Mouse (Mus musculus): ENCODE results near the gene Zfp148. TPM values are rescaled to one million over a fixed set of nuclear protein-coding genes. Genes with fewer than 3 reads are reported as not detected.
"Not testable (repeated sequence)": the region's sequence is repeated elsewhere in the genome, so short reads cannot be mapped to it uniquely, and the experiment has no call there.

Gene Zfp148
- polyA plus RNA-seq, 1 experiment from 2014 or later: 59.0 TPM

DNA sequence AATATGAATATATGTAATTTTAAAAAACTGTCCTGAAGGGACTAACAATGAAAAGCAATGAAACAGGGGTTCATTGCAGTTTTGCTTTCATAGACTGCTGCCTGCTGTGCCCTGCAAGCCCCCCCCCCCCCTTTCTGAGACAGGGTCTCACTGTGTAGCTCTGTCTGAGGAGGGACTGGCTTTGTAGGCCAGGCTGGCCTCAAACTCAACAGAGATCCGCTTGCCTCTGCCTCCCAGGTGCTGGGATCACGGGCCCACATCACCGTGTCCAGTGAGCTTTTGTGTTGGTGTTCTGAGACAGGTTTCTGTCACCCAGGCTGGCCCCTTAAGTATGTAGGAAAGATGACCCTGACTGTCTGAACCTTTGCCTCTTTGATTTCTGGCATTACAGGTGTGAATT is 2.9 kb downstream of the Zfp148 start:
- Histone ChIP-seq H3K9ac (no peak overlapping the region), H3K4me3 (no peak overlapping the region), H3K4me2 (replicated peaks) (no peak overlapping the region), H3K27me3 (no peaks in the 10 kb centered on the region), H3K4me1 (peaks cover 16% of the 10 kb centered on the region), H3K9me3 (replicated peaks) (no peaks in the 10 kb centered on the region), H3K36me3 (no peaks in the 10 kb centered on the region), H3K27ac (no peak overlapping the region)
- no peak for ATAC-seq (ENCODE audit: low FRiP score)
- WGBS: 92% methylated on average over 3 of the region's 3 CpGs

- WGBS: 86% methylated on average over 2 of the region's 2 CpGs
- not testable (repeated sequence) for ATAC-seq (ENCODE audit: low FRiP score); H3K9ac ChIP-seq; H3K36me3 ChIP-seq; H3K4me2 ChIP-seq (replicated peaks); H3K27me3 ChIP-seq; H3K9me3 ChIP-seq (replicated peaks); H3K4me3 ChIP-seq; H3K27ac ChIP-seq
- H3K4me1 ChIP-seq: peaks cover 16% of the 10 kb centered on the region
Measured at GRCm38 (mm10) chr16:33384057-33384456, 3.4 kb downstream of the Zfp148 start.

GRCm38 (mm10) chr16:33387013-33387412 is 6.4 kb downstream of the Zfp148 start:
- WGBS: 91% methylated on average over 2 of the region's 2 CpGs
- Histone ChIP-seq H3K9ac (no peak overlapping the region), H3K36me3 (no peaks in the 10 kb centered on the region), H3K4me1 (peaks cover 9% of the 10 kb centered on the region), H3K27me3 (no peaks in the 10 kb centered on the region), H3K9me3 (replicated peaks) (no peaks in the 10 kb centered on the region), H3K27ac (no peak overlapping the region), H3K4me3 (no peak overlapping the region), H3K4me2 (replicated peaks) (no peak overlapping the region)
- no peak for ATAC-seq (ENCODE audit: low FRiP score)

DNA sequence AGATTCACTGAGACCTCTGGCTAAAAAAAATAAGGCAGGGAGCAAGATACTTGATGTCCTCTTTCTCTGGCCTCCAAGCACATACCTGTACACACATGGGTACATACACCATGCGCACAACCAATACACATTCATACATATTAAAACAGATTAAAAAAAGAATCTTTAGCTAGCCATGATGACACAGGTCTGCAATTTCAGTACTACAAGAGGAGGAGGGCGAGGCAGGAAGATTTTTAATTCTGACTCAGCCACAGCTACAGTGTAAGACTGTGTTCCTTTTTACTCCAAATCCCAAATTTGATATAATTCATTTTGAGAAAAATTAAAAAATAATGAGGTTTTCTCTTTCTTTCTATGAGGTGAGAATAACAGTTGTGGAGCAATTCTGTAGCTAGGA is 6.8 kb downstream of the Zfp148 start:
- no peak for ATAC-seq (ENCODE audit: low FRiP score)
- Histone ChIP-seq H3K9ac (no peak overlapping the region), H3K4me2 (replicated peaks) (no peak overlapping the region), H3K36me3 (no peaks in the 10 kb centered on the region), H3K4me1 (peaks cover 6% of the 10 kb centered on the region), H3K9me3 (replicated peaks) (no peaks in the 10 kb centered on the region), H3K27ac (no peak overlapping the region), H3K4me3 (no peak overlapping the region), H3K27me3 (no peaks in the 10 kb centered on the region)
- WGBS: 91% methylated on average over 2 of the region's 2 CpGs

GRCm38 (mm10) chr16:33399913-33400782 is 19.5 kb downstream of the Zfp148 start:
- peak overlapping the region; percentile 81 for H3K4me2 ChIP-seq (replicated peaks)
- H3K27ac ChIP-seq: peak overlapping the region; percentile 44; the same call in 1 of the 2 replicates
- H3K9me3 ChIP-seq (replicated peaks): no peaks in the 10 kb centered on the region
- peaks cover 10% of the 10 kb centered on the region for H3K4me1 ChIP-seq
- H3K9ac ChIP-seq: peak overlapping the region; percentile 61
- WGBS: 2% methylated on average over 28 of the region's 28 CpGs
- H3K27me3 ChIP-seq: no peaks in the 10 kb centered on the region
- H3K36me3 ChIP-seq: no peaks in the 10 kb centered on the region
- peak overlapping the region; percentile 39 for H3K4me3 ChIP-seq
- ATAC-seq (ENCODE audit: low FRiP score): peak; percentile 73

DNA sequence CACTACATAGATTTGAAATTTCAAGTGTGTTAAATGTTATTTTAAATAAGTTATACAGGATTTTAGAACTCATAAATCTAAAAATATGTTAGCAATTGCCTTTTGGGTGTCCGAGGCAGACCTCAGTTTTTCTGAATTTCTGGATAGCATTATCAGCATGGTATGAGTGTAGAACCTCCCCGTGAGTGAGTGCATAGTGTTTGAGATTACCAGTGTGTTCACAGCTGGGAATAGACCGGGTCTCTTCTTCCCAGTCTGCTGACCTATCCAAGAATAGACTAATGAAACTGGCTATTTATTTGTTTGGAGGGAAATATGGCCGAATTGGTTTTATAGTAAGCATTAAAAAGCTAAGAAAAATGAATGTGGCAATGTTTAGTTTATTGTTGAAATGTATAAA is 20.3 kb downstream of the Zfp148 start:
- Histone ChIP-seq H3K27me3 (no peaks in the 10 kb centered on the region), H3K36me3 (no peaks in the 10 kb centered on the region), H3K4me1 (peaks cover 10% of the 10 kb centered on the region), H3K4me2 (replicated peaks) (no peak overlapping the region), H3K9ac (no peak overlapping the region), H3K9me3 (replicated peaks) (no peaks in the 10 kb centered on the region), H3K4me3 (no peak overlapping the region), H3K27ac (no peak overlapping the region)
- ATAC-seq (ENCODE audit: low FRiP score): no peak
- WGBS: 76% methylated on average over 4 of the region's 4 CpGs

- Histone ChIP-seq H3K27ac (no peak overlapping the region), H3K4me2 (replicated peaks) (no peak overlapping the region), H3K4me1 (peaks cover 10% of the 10 kb centered on the region), H3K9ac (no peak overlapping the region), H3K36me3 (no peaks in the 10 kb centered on the region), H3K9me3 (replicated peaks) (no peaks in the 10 kb centered on the region), H3K27me3 (no peaks in the 10 kb centered on the region), H3K4me3 (no peak overlapping the region)
- no peak for ATAC-seq (ENCODE audit: low FRiP score)
- WGBS: 89% methylated on average over 2 of the region's 2 CpGs
Measured at GRCm38 (mm10) chr16:33403258-33403657, 22.6 kb downstream of the Zfp148 start.

GRCm38 (mm10) chr16:33404055-33404454 is 23.4 kb downstream of the Zfp148 start:
- WGBS: 86% methylated on average over 3 of the region's 3 CpGs
- no peaks in the 10 kb centered on the region for H3K36me3 ChIP-seq
- no peak overlapping the region for H3K4me2 ChIP-seq (replicated peaks)
- no peak overlapping the region for H3K9ac ChIP-seq
- ATAC-seq (ENCODE audit: low FRiP score): no peak
- H3K4me3 ChIP-seq: no peak overlapping the region
- H3K27me3 ChIP-seq: no peaks in the 10 kb centered on the region
- H3K4me1 ChIP-seq: peaks cover 10% of the 10 kb centered on the region
- H3K9me3 ChIP-seq (replicated peaks): no peaks in the 10 kb centered on the region
- no peak overlapping the region for H3K27ac ChIP-seq

- Histone ChIP-seq H3K4me1 (peaks cover 3% of the 10 kb centered on the region), H3K4me2 (replicated peaks) (no peak overlapping the region), H3K9ac (no peak overlapping the region), H3K9me3 (replicated peaks) (no peaks in the 10 kb centered on the region), H3K4me3 (no peak overlapping the region), H3K27me3 (no peaks in the 10 kb centered on the region), H3K36me3 (no peaks in the 10 kb centered on the region), H3K27ac (no peak overlapping the region)
- ATAC-seq (ENCODE audit: low FRiP score): no peak
- 81% methylated on average over 4 of the region's 4 CpGs for WGBS
Measured at GRCm38 (mm10) chr16:33405487-33405886, 24.9 kb downstream of the Zfp148 start.

DNA sequence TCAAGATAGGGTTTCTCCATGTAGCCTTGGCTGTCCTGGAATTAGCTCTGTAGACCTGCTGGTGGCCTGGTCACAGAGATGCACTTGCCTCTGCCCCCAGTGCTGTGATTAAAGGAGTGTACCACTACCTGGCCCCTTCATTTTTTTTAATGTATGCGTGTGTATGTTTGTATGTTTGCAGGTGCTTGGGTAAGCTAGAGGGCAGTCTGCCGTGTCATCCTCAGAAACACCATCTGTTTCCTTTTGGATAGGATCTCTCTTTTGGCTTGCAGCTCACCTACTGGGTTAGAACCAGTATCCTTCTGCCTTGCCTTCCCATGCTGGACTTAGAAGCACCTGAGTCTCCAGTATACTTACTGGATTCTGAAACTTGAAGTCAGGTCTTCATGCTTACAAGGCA is 29.5 kb downstream of the Zfp148 start:
- no peak overlapping the region for H3K4me2 ChIP-seq (replicated peaks)
- WGBS: 84% methylated on average over 2 of the region's 2 CpGs
- H3K9ac ChIP-seq: no peak overlapping the region
- no peaks in the 10 kb centered on the region for H3K27me3 ChIP-seq
- no peak for ATAC-seq (ENCODE audit: low FRiP score)
- no peaks in the 10 kb centered on the region for H3K36me3 ChIP-seq
- H3K4me1 ChIP-seq: peaks cover 11% of the 10 kb centered on the region
- H3K9me3 ChIP-seq (replicated peaks): no peaks in the 10 kb centered on the region
- no peak overlapping the region for H3K27ac ChIP-seq
- no peak overlapping the region for H3K4me3 ChIP-seq

DNA sequence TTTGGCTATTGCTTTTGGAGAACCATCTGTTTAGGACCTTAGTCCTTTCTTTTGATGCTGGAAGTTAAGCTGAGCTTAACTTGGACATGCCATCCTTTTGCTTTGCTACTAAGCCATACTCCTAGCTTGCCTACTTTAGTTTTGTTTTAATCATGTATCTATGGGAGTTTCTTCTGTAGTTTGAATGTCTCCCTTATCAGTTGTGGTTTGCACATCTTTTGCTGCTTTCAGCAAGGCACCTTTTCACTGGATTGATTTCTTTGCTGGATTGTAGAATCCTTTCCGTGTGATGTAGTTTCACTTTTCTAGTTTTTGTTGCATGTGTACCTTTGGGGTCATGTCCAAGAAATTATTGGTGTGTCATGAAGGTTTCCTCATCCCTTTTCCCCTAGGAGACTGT is 30.0 kb downstream of the Zfp148 start:
- H3K27me3 ChIP-seq: no peaks in the 10 kb centered on the region
- no peaks in the 10 kb centered on the region for H3K9me3 ChIP-seq (replicated peaks)
- no peak overlapping the region for H3K4me2 ChIP-seq (replicated peaks)
- H3K9ac ChIP-seq: no peak overlapping the region
- H3K36me3 ChIP-seq: no peaks in the 10 kb centered on the region
- ATAC-seq (ENCODE audit: low FRiP score): no peak
- no peak overlapping the region for H3K27ac ChIP-seq
- WGBS: 89% methylated on average over 1 of the region's 1 CpGs
- no peak overlapping the region for H3K4me3 ChIP-seq
- H3K4me1 ChIP-seq: peaks cover 11% of the 10 kb centered on the region

DNA sequence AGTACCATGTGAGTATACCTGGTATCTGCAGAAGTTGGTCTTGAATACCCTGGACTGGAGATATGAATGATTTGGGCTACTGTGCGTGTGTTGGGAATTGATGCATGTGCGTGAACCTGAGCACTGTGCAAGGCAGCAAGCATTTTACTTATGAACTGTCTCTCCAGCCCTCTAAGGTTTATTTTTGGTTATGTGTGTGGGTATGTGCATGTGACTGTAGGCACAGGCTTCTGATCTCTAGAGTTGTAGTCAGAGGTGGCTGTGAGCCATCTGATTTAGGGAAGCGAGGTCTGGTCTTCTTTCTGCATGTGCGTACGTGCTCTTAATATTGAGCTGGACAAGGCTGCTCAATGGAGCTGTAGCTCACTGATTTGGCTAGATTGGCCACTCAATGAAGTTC is 33.6 kb downstream of the Zfp148 start:
- no peak for ATAC-seq (ENCODE audit: low FRiP score)
- Histone ChIP-seq H3K27ac (no peak overlapping the region), H3K4me3 (no peak overlapping the region), H3K36me3 (no peaks in the 10 kb centered on the region), H3K9ac (no peak overlapping the region), H3K4me2 (replicated peaks) (no peak overlapping the region), H3K9me3 (replicated peaks) (no peaks in the 10 kb centered on the region), H3K27me3 (no peaks in the 10 kb centered on the region), H3K4me1 (peaks cover 11% of the 10 kb centered on the region)
- WGBS: 88% methylated on average over 5 of the region's 5 CpGs

DNA sequence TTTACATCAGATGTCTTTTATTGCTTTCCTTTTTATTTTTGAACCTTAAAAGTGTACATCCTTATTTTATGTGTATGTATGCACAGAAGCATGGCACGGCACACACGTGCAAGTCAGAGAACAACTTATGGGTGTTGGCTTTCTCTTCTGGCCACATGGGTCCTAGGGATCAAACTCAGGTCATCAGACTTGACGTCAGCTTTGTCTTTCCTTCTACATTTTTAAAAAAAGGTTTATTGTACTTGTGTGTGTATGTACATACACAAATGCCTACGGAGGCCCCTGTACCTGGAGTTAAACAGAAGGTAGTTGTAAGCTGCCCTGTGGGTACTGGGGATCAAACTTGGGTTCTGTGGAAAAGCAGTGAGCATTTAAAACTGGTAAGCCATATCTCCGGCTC is 35.0 kb downstream of the Zfp148 start:
- H3K4me3 ChIP-seq: no peak overlapping the region
- no peaks in the 10 kb centered on the region for H3K27me3 ChIP-seq
- H3K4me2 ChIP-seq (replicated peaks): no peak overlapping the region
- H3K36me3 ChIP-seq: no peaks in the 10 kb centered on the region
- no peak overlapping the region for H3K9ac ChIP-seq
- H3K9me3 ChIP-seq (replicated peaks): no peaks in the 10 kb centered on the region
- H3K4me1 ChIP-seq: peaks cover 11% of the 10 kb centered on the region
- 85% methylated on average over 5 of the region's 5 CpGs for WGBS
- ATAC-seq (ENCODE audit: low FRiP score): no peak
- no peak overlapping the region for H3K27ac ChIP-seq

Measured in hindbrain, embryonic 12.5 days (tissue).